Mouse (Mus musculus): ENCODE results near the gene Tmem50a. TPM values are rescaled to one million over a fixed set of nuclear protein-coding genes. Genes with fewer than 3 reads are reported as not detected.

Gene Tmem50a
- polyA plus RNA-seq, 1 experiment, result 16.9 TPM

- H3K27me3 ChIP-seq (replicated peaks), result peaks cover 22% of the 10 kb centered on the region
- no peaks in the 10 kb centered on the region for H3K9me3 ChIP-seq
- TF ChIP-seq GATA1 (IDR thresholded peaks at IDR 0.05; ENCODE audit: borderline replicate concordance, low read length) (no peak), FLI1 (IDR thresholded peaks at IDR 0.05; ENCODE audit: low read length) (no peak)
- H3K4me1 ChIP-seq, result peaks cover 46% of the 10 kb centered on the region
- H3K36me3 ChIP-seq (replicated peaks; ENCODE audit: low read length), result peaks cover 4% of the 10 kb centered on the region
- peak overlapping the region; percentile 97 for H3K4me3 ChIP-seq (replicated peaks)
Measured at GRCm38 (mm10) chr4:134853637-134854485, 61.0 kb downstream of the Tmem50a start.

- peak within 1 kb of the TSS; percentile 97 for H3K4me3 ChIP-seq (replicated peaks)
- no peaks in the 10 kb centered on the region for H3K9me3 ChIP-seq
- peaks cover 48% of the 10 kb centered on the region for H3K4me1 ChIP-seq
- TF ChIP-seq GATA1 (IDR thresholded peaks at IDR 0.05; ENCODE audit: borderline replicate concordance, low read length) (no peak), FLI1 (IDR thresholded peaks at IDR 0.05; ENCODE audit: low read length) (no peak)
- H3K27me3 ChIP-seq (replicated peaks), result peaks cover 22% of the 10 kb centered on the region
- peaks cover 4% of the 10 kb centered on the region for H3K36me3 ChIP-seq (replicated peaks; ENCODE audit: low read length)
Measured at GRCm38 (mm10) chr4:134853259-134853636, 61.6 kb downstream of the Tmem50a start, which contains the start of gene Maco1. Maco1 (minus strand) TSS chr4:134853345.

DNA sequence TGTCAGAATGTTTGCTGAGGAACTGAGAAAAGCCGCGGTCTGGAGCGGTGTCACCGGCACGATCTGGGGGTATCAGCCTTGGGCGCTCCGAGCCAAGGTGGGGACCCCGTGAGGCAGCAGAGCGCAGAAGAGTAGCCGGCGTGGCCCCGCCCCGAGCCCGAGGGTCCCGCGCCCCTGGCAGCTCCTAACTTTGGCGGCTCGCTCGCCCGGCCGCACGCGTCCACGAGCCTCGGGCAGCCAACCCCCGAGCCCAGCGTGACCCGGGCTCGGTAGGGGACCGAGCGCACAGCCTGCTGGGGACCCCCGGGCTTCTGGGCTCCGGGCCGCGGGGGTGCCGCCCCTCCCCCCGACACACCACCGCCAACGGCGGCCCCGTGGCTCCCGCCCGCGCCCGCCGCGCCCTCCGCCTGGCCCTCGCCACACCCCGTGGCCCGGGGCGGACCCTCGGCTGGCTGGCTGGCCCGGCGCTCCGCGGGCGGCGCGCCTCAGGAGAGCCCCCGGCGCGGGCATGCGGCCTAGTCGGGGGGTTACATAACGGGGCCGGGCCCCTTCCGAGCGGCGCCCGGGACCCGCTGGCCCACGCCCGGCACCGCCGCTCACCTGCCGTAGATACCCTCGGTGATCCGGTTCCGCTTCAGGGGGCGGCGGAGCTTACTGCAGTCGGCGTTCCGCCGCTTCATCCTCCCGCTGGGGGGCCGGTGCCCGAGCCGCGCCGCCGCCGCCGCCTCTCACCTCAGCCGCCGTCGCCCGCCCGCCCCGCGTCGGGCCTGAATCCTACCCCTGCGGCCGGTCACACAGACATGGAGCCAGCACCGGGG is 62.2 kb downstream of the Tmem50a start:
- H3K4me3 ChIP-seq (replicated peaks), result peak overlapping the region; percentile 97
- peaks cover 4% of the 10 kb centered on the region for H3K36me3 ChIP-seq (replicated peaks; ENCODE audit: low read length)
- TF ChIP-seq GATA1 (IDR thresholded peaks at IDR 0.05; ENCODE audit: borderline replicate concordance, low read length) (no peak), FLI1 (IDR thresholded peaks at IDR 0.05; ENCODE audit: low read length) (no peak)
- no peaks in the 10 kb centered on the region for H3K9me3 ChIP-seq
- peaks cover 53% of the 10 kb centered on the region for H3K4me1 ChIP-seq
- peaks cover 22% of the 10 kb centered on the region for H3K27me3 ChIP-seq (replicated peaks)

- Histone ChIP-seq H3K4me1 (peaks cover 59% of the 10 kb centered on the region), H3K36me3 (replicated peaks; ENCODE audit: low read length) (peaks cover 4% of the 10 kb centered on the region), H3K4me3 (replicated peaks) (peak overlapping the region; percentile 97), H3K9me3 (no peaks in the 10 kb centered on the region), H3K27me3 (replicated peaks) (peaks cover 20% of the 10 kb centered on the region)
- TF ChIP-seq FLI1 (IDR thresholded peaks at IDR 0.05; ENCODE audit: low read length), result no peak
- no peak for TF ChIP-seq GATA1 (IDR thresholded peaks at IDR 0.05; ENCODE audit: borderline replicate concordance, low read length)
Measured at GRCm38 (mm10) chr4:134851876-134852275, 62.9 kb downstream of the Tmem50a start.

GRCm38 (mm10) chr4:134851236-134851635 is 63.6 kb downstream of the Tmem50a start:
- TF ChIP-seq GATA1 (IDR thresholded peaks at IDR 0.05; ENCODE audit: borderline replicate concordance, low read length), result no peak
- Histone ChIP-seq H3K4me3 (replicated peaks) (no peak overlapping the region), H3K9me3 (no peaks in the 10 kb centered on the region), H3K36me3 (replicated peaks; ENCODE audit: low read length) (peaks cover 4% of the 10 kb centered on the region), H3K4me1 (peaks cover 55% of the 10 kb centered on the region), H3K27me3 (replicated peaks) (peaks cover 15% of the 10 kb centered on the region)

DNA sequence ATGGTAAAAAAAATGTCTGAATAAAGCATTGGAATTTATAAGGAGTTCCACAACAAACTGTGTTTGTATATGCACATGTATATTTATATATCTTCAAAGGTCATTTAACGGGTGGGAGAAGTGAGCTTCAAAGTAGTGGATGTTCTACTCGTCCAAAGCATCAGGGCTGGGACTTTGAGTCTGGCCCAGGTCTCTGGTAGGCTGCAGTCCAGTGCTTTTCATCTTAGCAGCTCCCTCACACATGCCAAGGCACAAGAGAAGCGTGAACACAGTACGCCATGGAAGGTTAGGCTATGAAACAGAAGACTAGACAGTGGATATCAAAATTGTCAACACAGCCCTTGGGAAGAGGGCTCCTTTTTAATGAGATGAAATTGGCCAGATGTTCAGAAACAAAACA is 64.3 kb downstream of the Tmem50a start:
- Histone ChIP-seq H3K4me3 (replicated peaks) (no peak overlapping the region), H3K9me3 (no peaks in the 10 kb centered on the region), H3K36me3 (replicated peaks; ENCODE audit: low read length) (peaks cover 4% of the 10 kb centered on the region), H3K27me3 (replicated peaks) (peaks cover 8% of the 10 kb centered on the region), H3K4me1 (peaks cover 51% of the 10 kb centered on the region)
- TF ChIP-seq FLI1 (IDR thresholded peaks at IDR 0.05; ENCODE audit: low read length) (no peak), GATA1 (IDR thresholded peaks at IDR 0.05; ENCODE audit: borderline replicate concordance, low read length) (no peak)

Other genes with a start within 250 kb of the Tmem50a start
- 4.0 and 5.9 TPM in 2 replicates for gene Man1c1, start 210.7 kb downstream of the Tmem50a start, polyA plus RNA-seq (2012; ENCODE audit: insufficient read depth, low replicate concordance)
- gene Ldlrap1, start 147.0 kb downstream of the Tmem50a start, polyA plus RNA-seq (2012; ENCODE audit: insufficient read depth, low replicate concordance), result 11.8 and 17.8 TPM in 2 replicates
- 6.0 and 14.2 TPM in 2 replicates for gene Maco1, start 61.7 kb downstream of the Tmem50a start, polyA plus RNA-seq (2012; ENCODE audit: insufficient read depth, low replicate concordance)
- not detected in 2 replicates for gene Rhd, start 50.5 kb downstream of the Tmem50a start, polyA plus RNA-seq (2012; ENCODE audit: insufficient read depth, low replicate concordance)
- 176 and 605 TPM in 2 replicates for gene Rsrp1, start 8.6 kb upstream of the Tmem50a start, polyA plus RNA-seq (2012; ENCODE audit: insufficient read depth, low replicate concordance)
- 6.0 and 63.1 TPM in 2 replicates for gene Syf2, start 15.9 kb upstream of the Tmem50a start, polyA plus RNA-seq (2012; ENCODE audit: insufficient read depth, low replicate concordance)
- 128 and 414 TPM in 2 replicates for gene Runx3, start 205.6 kb upstream of the Tmem50a start, polyA plus RNA-seq (2012; ENCODE audit: insufficient read depth, low replicate concordance)